Mouse (Mus musculus): ENCODE results near the gene Mccc1. TPM values are rescaled to one million over a fixed set of nuclear protein-coding genes. Genes with fewer than 3 reads are reported as not detected.

The Mccc1 gene
- polyA plus RNA-seq, 1 experiment from 2014 or later, result 26.3 TPM

DNA sequence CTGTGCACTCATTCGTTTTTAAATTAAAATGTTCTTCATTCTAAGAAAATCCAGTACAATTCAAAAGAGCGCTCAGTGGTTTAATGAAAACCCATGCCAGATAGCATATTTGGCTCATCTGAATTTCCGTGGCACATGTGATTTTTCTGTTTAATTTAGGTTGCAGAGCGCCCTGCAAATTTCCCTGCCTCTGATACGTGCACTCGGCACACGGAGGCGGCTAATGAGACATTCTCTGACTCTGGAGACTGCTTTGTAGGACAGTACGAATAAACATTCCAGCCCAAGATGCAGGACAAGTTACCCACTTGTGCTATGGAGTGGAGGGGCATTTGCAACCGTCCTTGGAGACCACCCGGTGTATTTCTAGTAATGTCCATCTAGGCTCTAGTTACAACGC, 29.3 kb downstream of the Mccc1 start:
- Histone ChIP-seq H3K27ac (ENCODE audit: low read depth, low read length) (no peak overlapping the region), H3K36me3 (ENCODE audit: control insufficient read depth, insufficient read depth, low read length) (peaks cover 12% of the 10 kb centered on the region)
- 95% methylated on average over 12 of the region's 12 CpGs for WGBS

GRCm38 (mm10) chr3:35970441-35970840, 30.0 kb downstream of the Mccc1 start:
- peaks cover 12% of the 10 kb centered on the region for H3K36me3 ChIP-seq (ENCODE audit: control insufficient read depth, insufficient read depth, low read length)
- H3K9ac ChIP-seq (ENCODE audit: low read depth, low read length), result no peak overlapping the region
- H3K4me1 ChIP-seq (ENCODE audit: control insufficient read depth, insufficient read depth, low read depth, low read length), result no peaks in the 10 kb centered on the region
- H3K4me2 ChIP-seq (ENCODE audit: low read length), result no peak overlapping the region
- ATAC-seq, result no peak
- no peak overlapping the region for H3K4me3 ChIP-seq (ENCODE audit: low read length)
- H3K27me3 ChIP-seq (replicated peaks; ENCODE audit: control insufficient read depth, insufficient read depth, low read length), result no peaks in the 10 kb centered on the region
- 86% methylated on average over 4 of the region's 4 CpGs for WGBS
- no peak overlapping the region for H3K27ac ChIP-seq (ENCODE audit: low read depth, low read length)
- no peaks in the 10 kb centered on the region for H3K9me3 ChIP-seq (ENCODE audit: control insufficient read depth, low read length)

More for the DNA sequence above, 29.3 kb downstream of the Mccc1 start:
- H3K27me3 ChIP-seq (replicated peaks; ENCODE audit: control insufficient read depth, insufficient read depth, low read length), result no peaks in the 10 kb centered on the region
- H3K9ac ChIP-seq (ENCODE audit: low read depth, low read length), result no peak overlapping the region
- no peak for ATAC-seq
- no peak overlapping the region for H3K4me3 ChIP-seq (ENCODE audit: low read length)
- H3K9me3 ChIP-seq (ENCODE audit: control insufficient read depth, low read length), result no peaks in the 10 kb centered on the region
- no peak overlapping the region for H3K4me2 ChIP-seq (ENCODE audit: low read length)
- H3K4me1 ChIP-seq (ENCODE audit: control insufficient read depth, insufficient read depth, low read depth, low read length), result no peaks in the 10 kb centered on the region

DNA sequence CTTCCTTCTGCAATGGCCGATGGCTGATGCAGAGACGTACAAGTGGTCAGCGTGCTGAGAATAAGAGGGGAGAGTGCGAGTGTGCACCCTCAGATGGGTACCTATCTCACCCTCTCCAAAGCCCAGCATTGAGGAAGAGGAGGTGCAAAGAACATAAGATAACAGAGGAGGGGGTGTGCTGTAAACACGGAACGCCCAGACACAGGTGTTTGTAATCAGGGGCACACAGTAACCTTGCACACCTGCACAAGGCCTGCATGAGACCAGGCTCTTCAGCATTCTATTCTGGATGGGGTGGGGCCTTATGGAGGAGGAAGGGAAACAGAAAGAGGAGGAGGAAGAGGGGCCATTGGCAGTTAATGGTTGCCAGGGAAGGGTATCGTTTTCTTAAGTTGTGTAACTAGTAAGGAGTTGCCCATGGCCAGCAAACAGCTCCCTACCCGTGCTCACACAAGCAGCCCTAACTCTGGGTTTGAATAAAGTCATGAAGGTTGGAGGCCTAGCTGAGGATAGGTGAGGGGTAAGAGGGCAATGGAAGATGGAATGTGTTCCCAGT, 33.0 kb downstream of the Mccc1 start:
- Histone ChIP-seq H3K9me3 (ENCODE audit: control insufficient read depth, low read length) (no peaks in the 10 kb centered on the region), H3K36me3 (ENCODE audit: control insufficient read depth, insufficient read depth, low read length) (peaks cover 27% of the 10 kb centered on the region), H3K27ac (ENCODE audit: low read depth, low read length) (no peak overlapping the region), H3K4me1 (ENCODE audit: control insufficient read depth, insufficient read depth, low read depth, low read length) (no peaks in the 10 kb centered on the region), H3K9ac (ENCODE audit: low read depth, low read length) (no peak overlapping the region), H3K27me3 (replicated peaks; ENCODE audit: control insufficient read depth, insufficient read depth, low read length) (no peaks in the 10 kb centered on the region), H3K4me2 (ENCODE audit: low read length) (no peak overlapping the region), H3K4me3 (ENCODE audit: low read length) (no peak overlapping the region)
- no peak for ATAC-seq
- WGBS, result 96% methylated on average over 8 of the region's 8 CpGs

DNA sequence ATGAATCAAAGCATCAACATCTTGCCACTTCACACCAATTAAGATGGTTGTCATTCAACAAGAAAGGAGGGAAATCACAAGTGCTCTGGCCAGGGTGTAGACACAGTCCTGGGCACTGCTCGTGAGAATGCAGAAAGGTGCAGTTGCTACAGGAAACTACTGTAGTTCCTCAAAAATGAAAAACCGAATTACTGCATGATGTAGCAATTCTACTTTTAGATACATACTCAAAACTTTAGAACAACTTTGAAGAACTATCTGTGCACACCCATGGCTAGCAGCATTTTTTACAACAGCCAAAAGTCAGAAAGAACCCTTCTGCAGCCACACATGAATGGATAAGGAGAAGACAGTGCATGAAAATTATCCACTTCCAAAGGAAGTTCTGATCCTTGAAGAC, 34.0 kb downstream of the Mccc1 start:
- peaks cover 23% of the 10 kb centered on the region for H3K36me3 ChIP-seq (ENCODE audit: control insufficient read depth, insufficient read depth, low read length)
- no peak for ATAC-seq
- WGBS, result 89% methylated on average over 2 of the region's 2 CpGs

GRCm38 (mm10) chr3:35964928-35965327, 35.5 kb downstream of the Mccc1 start:
- Histone ChIP-seq H3K9ac (ENCODE audit: low read depth, low read length) (no peak overlapping the region), H3K36me3 (ENCODE audit: control insufficient read depth, insufficient read depth, low read length) (peaks cover 20% of the 10 kb centered on the region), H3K4me1 (ENCODE audit: control insufficient read depth, insufficient read depth, low read depth, low read length) (no peaks in the 10 kb centered on the region), H3K27ac (ENCODE audit: low read depth, low read length) (no peak overlapping the region), H3K4me2 (ENCODE audit: low read length) (no peak overlapping the region), H3K27me3 (replicated peaks; ENCODE audit: control insufficient read depth, insufficient read depth, low read length) (no peaks in the 10 kb centered on the region), H3K9me3 (ENCODE audit: control insufficient read depth, low read length) (no peaks in the 10 kb centered on the region), H3K4me3 (ENCODE audit: low read length) (no peak overlapping the region)
- no peak for ATAC-seq
- WGBS, result 93% methylated on average over 4 of the region's 4 CpGs

More for the DNA sequence above, 34.0 kb downstream of the Mccc1 start:
- Histone ChIP-seq H3K4me3 (ENCODE audit: low read length) (no peak overlapping the region), H3K9me3 (ENCODE audit: control insufficient read depth, low read length) (no peaks in the 10 kb centered on the region), H3K4me2 (ENCODE audit: low read length) (no peak overlapping the region), H3K27me3 (replicated peaks; ENCODE audit: control insufficient read depth, insufficient read depth, low read length) (no peaks in the 10 kb centered on the region), H3K9ac (ENCODE audit: low read depth, low read length) (no peak overlapping the region), H3K27ac (ENCODE audit: low read depth, low read length) (no peak overlapping the region), H3K4me1 (ENCODE audit: control insufficient read depth, insufficient read depth, low read depth, low read length) (no peaks in the 10 kb centered on the region)

- no peaks in the 10 kb centered on the region for H3K9me3 ChIP-seq (ENCODE audit: control insufficient read depth, low read length)
- H3K4me1 ChIP-seq (ENCODE audit: control insufficient read depth, insufficient read depth, low read depth, low read length), result no peaks in the 10 kb centered on the region
- H3K4me3 ChIP-seq (ENCODE audit: low read length), result no peak overlapping the region
- no peak overlapping the region for H3K27ac ChIP-seq (ENCODE audit: low read depth, low read length)
- no peak overlapping the region for H3K4me2 ChIP-seq (ENCODE audit: low read length)
- WGBS, result 94% methylated on average over 5 of the region's 5 CpGs
- ATAC-seq, result no peak
- H3K36me3 ChIP-seq (ENCODE audit: control insufficient read depth, insufficient read depth, low read length), result peaks cover 26% of the 10 kb centered on the region
- no peaks in the 10 kb centered on the region for H3K27me3 ChIP-seq (replicated peaks; ENCODE audit: control insufficient read depth, insufficient read depth, low read length)
- H3K9ac ChIP-seq (ENCODE audit: low read depth, low read length), result no peak overlapping the region
Observed at GRCm38 (mm10) chr3:35963921-35964320, 36.6 kb downstream of the Mccc1 start.

- Histone ChIP-seq H3K27ac (ENCODE audit: low read depth, low read length) (no peak overlapping the region), H3K4me3 (ENCODE audit: low read length) (no peak overlapping the region), H3K9ac (ENCODE audit: low read depth, low read length) (no peak overlapping the region), H3K4me2 (ENCODE audit: low read length) (no peak overlapping the region), H3K36me3 (ENCODE audit: control insufficient read depth, insufficient read depth, low read length) (peaks cover 23% of the 10 kb centered on the region), H3K9me3 (ENCODE audit: control insufficient read depth, low read length) (no peaks in the 10 kb centered on the region), H3K4me1 (ENCODE audit: control insufficient read depth, insufficient read depth, low read depth, low read length) (no peaks in the 10 kb centered on the region), H3K27me3 (replicated peaks; ENCODE audit: control insufficient read depth, insufficient read depth, low read length) (no peaks in the 10 kb centered on the region)
- WGBS, result 96% methylated on average over 4 of the region's 4 CpGs
- ATAC-seq, result no peak
Observed at GRCm38 (mm10) chr3:35963401-35963800, 37.1 kb downstream of the Mccc1 start.

DNA sequence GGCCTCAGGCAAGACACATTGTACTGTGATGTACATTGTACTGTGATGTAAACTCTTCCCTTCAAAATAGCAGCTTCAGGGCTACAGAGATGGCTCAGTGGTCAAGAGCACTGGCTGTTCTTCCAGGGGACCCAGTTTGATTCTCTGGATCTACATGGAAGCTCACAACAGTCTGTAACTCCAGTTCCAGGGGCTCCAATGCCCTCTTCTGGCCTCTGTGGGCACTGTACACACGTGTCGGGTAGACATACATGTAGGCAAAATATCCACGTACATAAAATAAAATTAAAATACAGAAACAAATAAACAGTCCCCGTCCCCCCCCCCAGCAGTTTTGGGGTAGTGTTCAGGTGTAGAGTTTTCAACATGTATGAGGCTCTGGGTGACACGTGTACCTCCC, 37.5 kb downstream of the Mccc1 start:
- Histone ChIP-seq H3K4me2 (ENCODE audit: low read length) (no peak overlapping the region), H3K27me3 (replicated peaks; ENCODE audit: control insufficient read depth, insufficient read depth, low read length) (no peaks in the 10 kb centered on the region), H3K4me3 (ENCODE audit: low read length) (no peak overlapping the region), H3K9me3 (ENCODE audit: control insufficient read depth, low read length) (no peaks in the 10 kb centered on the region), H3K27ac (ENCODE audit: low read depth, low read length) (no peak overlapping the region), H3K4me1 (ENCODE audit: control insufficient read depth, insufficient read depth, low read depth, low read length) (no peaks in the 10 kb centered on the region), H3K36me3 (ENCODE audit: control insufficient read depth, insufficient read depth, low read length) (peaks cover 21% of the 10 kb centered on the region), H3K9ac (ENCODE audit: low read depth, low read length) (no peak overlapping the region)
- WGBS, result 95% methylated on average over 5 of the region's 5 CpGs
- no peak for ATAC-seq

DNA sequence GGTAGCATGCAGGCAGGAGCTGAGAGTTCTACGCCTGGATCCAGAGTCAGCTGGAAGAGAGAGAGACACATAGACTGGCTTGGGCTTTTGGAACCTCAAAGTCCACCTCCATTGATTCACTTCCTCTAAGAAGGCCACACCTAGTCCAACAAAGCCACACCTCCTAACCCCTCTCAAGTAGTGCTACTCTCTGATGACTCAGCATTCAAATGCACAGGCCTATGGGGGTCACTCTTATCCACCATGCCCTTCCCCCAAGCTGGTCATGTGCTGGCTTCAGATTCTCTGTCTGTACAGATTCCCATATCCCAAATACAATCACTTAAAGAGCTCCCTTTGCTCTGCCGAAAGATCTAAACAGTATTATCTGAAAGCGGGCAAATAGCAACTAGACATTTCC, 43.2 kb downstream of the Mccc1 start:
- WGBS, result 94% methylated on average over 3 of the region's 3 CpGs
- Histone ChIP-seq H3K36me3 (ENCODE audit: control insufficient read depth, insufficient read depth, low read length) (peaks cover 6% of the 10 kb centered on the region; the same call in 1 of the 2 replicates), H3K9ac (ENCODE audit: low read depth, low read length) (no peak overlapping the region), H3K4me2 (ENCODE audit: low read length) (no peak overlapping the region), H3K9me3 (ENCODE audit: control insufficient read depth, low read length) (no peaks in the 10 kb centered on the region), H3K4me3 (ENCODE audit: low read length) (no peak overlapping the region), H3K27me3 (replicated peaks; ENCODE audit: control insufficient read depth, insufficient read depth, low read length) (no peaks in the 10 kb centered on the region), H3K4me1 (ENCODE audit: control insufficient read depth, insufficient read depth, low read depth, low read length) (no peaks in the 10 kb centered on the region), H3K27ac (ENCODE audit: low read depth, low read length) (no peak overlapping the region)
- no peak for ATAC-seq
